27 mouse cellular contexts compared by ENCODE assay signal in genomic region chr7:125620077-125620476, GRCm38 (mm10). TPM values are rescaled to one million over a fixed set of nuclear protein-coding genes. Genes with fewer than 3 reads are reported as not detected.
DNase-seq lines count a peak whose midpoint lies in the region; ATAC-seq and TF ChIP-seq lines count a peak whose summit lies in the region.
"Had no signal": no experiment of that assay in that cellular context is flagged by ENCODE, and none has a peak within 500 bp of the region (broad histone marks: within the 10 kb centered on the region; RNA-seq: fewer than 3 reads in every experiment).

No protein-coding gene starts in this region.

- 0 out of 4 replicates have a peak, but pooled peaks cover 0 to 2% of the 10 kb centered on the region in 2 experiments for H3K27me3 ChIP-seq in MEL (ENCODE audit: control insufficient read depth in 1 of 2, insufficient read depth in 2 of 2, low read length in 2 of 2)
- H3K27me3 ChIP-seq in intestine, postnatal 0 days (replicated peaks; ENCODE audit: control insufficient read depth, insufficient read depth, low read length), result no peaks in the 10 kb centered on the region
- H3K27me3 ChIP-seq in liver, postnatal 0 days (ENCODE audit: insufficient read depth, low read length), result no peaks in the 10 kb centered on the region
- H3K27me3 ChIP-seq: CH12.LX; forebrain, embryonic 13.5 days; heart, embryonic 12.5 days; heart, embryonic 15.5 days; hindbrain, embryonic 13.5 days had no signal

- H3K9me3 ChIP-seq in MEL (replicated peaks; ENCODE audit: insufficient read depth, low read length), result no peaks in the 10 kb centered on the region
- H3K9me3 ChIP-seq in intestine, postnatal 0 days (ENCODE audit: control insufficient read depth), result no peaks in the 10 kb centered on the region
- H3K9me3 ChIP-seq in liver, postnatal 0 days (ENCODE audit: low read length), result no peaks in the 10 kb centered on the region
- H3K9me3 ChIP-seq: forebrain, embryonic 10.5 days; forebrain, embryonic 13.5 days; G1E; heart, embryonic 15.5 days; hindbrain, embryonic 10.5 days; hindbrain, embryonic 13.5 days had no signal

- no peaks in the 10 kb centered on the region for H3K36me3 ChIP-seq in MEL (ENCODE audit: control insufficient read depth in 1 of 2, insufficient read depth in 2 of 2, low read length in 2 of 2)
- H3K36me3 ChIP-seq in intestine, postnatal 0 days (ENCODE audit: control insufficient read depth, insufficient read depth), result no peaks in the 10 kb centered on the region
- no peaks in the 10 kb centered on the region for H3K36me3 ChIP-seq in liver, postnatal 0 days (replicated peaks; ENCODE audit: insufficient read depth, low read length)
- H3K36me3 ChIP-seq: forebrain, embryonic 10.5 days; G1E; heart, embryonic 12.5 days; heart, embryonic 15.5 days; hindbrain, embryonic 10.5 days; hindbrain, embryonic 13.5 days had no signal

- no peak overlapping the region for H3K9ac ChIP-seq in MEL (ENCODE audit: control insufficient read depth, low read depth, low read length, poor library complexity, severe bottlenecking)
- no peak overlapping the region for H3K9ac ChIP-seq in intestine, postnatal 0 days (ENCODE audit: low read depth, low read length)
- H3K9ac ChIP-seq in liver, postnatal 0 days (replicated peaks), result no peak overlapping the region
- H3K9ac ChIP-seq: forebrain, embryonic 13.5 days; heart, embryonic 12.5 days; heart, embryonic 15.5 days; hindbrain, embryonic 13.5 days had no signal

- DNase-seq in MEL (ENCODE audit: low read depth, low spot score), result peak; percentile 54
- DNase-seq in induced T-regulatory cell, adult 2 months (ENCODE audit: low read depth), result peak; percentile 62
- DNase-seq in left cerebral cortex, postnatal 36 days (ENCODE audit: low spot score in 2 of 2), result no peak
- no peak for DNase-seq in liver, postnatal 0 days
- DNase-seq in adrenal gland, postnatal 36 days, result no peak
- DNase-seq: adrenal gland, adult 8-10 months; adrenal gland, postnatal 25 days; cerebellum, adult 18-20 months; cerebellum, adult 9-10 months; cerebellum, postnatal 14 days; gastrocnemius, adult 2 months; gastrocnemius, postnatal 14 days; heart, adult 18-20 months; heart, postnatal 10 days; heart, postnatal 36 days had no signal

- no peak for TF ChIP-seq RAD21 in MEL (IDR thresholded peaks at IDR 0.05; ENCODE audit: low read depth, low read length)

- H3K4me2 ChIP-seq in intestine, postnatal 0 days (replicated peaks; ENCODE audit: low read depth), result no peak overlapping the region
- H3K4me2 ChIP-seq in liver, postnatal 0 days (ENCODE audit: low read depth, low read length), result no peak overlapping the region
- H3K4me2 ChIP-seq: forebrain, embryonic 13.5 days; heart, embryonic 12.5 days; heart, embryonic 15.5 days; hindbrain, embryonic 13.5 days had no signal

- H3K4me3 ChIP-seq in MEL (ENCODE audit: control insufficient read depth in 1 of 2, insufficient read depth in 1 of 2, low read depth in 2 of 2, low read length in 2 of 2), result no peak overlapping the region
- H3K4me3 ChIP-seq in intestine, postnatal 0 days (ENCODE audit: low read depth, low read length), result no peak overlapping the region
- no peak overlapping the region for H3K4me3 ChIP-seq in liver, postnatal 0 days (ENCODE audit: low read depth, low read length)
- H3K4me3 ChIP-seq: forebrain, embryonic 10.5 days; forebrain, embryonic 13.5 days; gastrocnemius, adult 2 months; heart, embryonic 12.5 days; heart, embryonic 15.5 days; hindbrain, embryonic 10.5 days; hindbrain, embryonic 13.5 days had no signal

- no peak for TF ChIP-seq EP300 in MEL (IDR thresholded peaks at IDR 0.05; ENCODE audit: low read depth in 1 of 2, low read length in 2 of 2)
- TF ChIP-seq EP300 in liver, postnatal 0 days (IDR thresholded peaks at IDR 0.05; ENCODE audit: low read depth), result no peak

- H3K79me2 ChIP-seq in MEL (ENCODE audit: control insufficient read depth, insufficient read depth, low read length, poor library complexity), result no peaks in the 10 kb centered on the region

- no peak for TF ChIP-seq CTCF in MEL (IDR thresholded peaks at IDR 0.05 in 2 of 3, conservative IDR thresholded peaks at IDR 0.05 in 1 of 3; ENCODE audit: control insufficient read depth in 1 of 3, insufficient read depth in 1 of 3, low read depth in 2 of 3, low read length in 3 of 3, poor library complexity in 1 of 3, severe bottlenecking in 1 of 3)
- TF ChIP-seq CTCF in intestine, postnatal 0 days (IDR thresholded peaks at IDR 0.05; ENCODE audit: low read depth), result no peak
- no peak for TF ChIP-seq CTCF in liver, postnatal 0 days (IDR thresholded peaks at IDR 0.05; ENCODE audit: low read depth)

- peak; percentile 69 for ATAC-seq in megakaryocyte progenitor cell, adult 5-6 weeks (replicated peaks; ENCODE audit: poor library complexity)
- no peak for ATAC-seq in intestine, postnatal 0 days
- ATAC-seq in liver, postnatal 0 days, result no peak
- ATAC-seq: forebrain, embryonic 13.5 days; forebrain, embryonic 16.5 days; hindbrain, embryonic 16.5 days had no signal

- no peak overlapping the region for H3K27ac ChIP-seq in MEL (ENCODE audit: control insufficient read depth, low read depth, low read length)
- no peak overlapping the region for H3K27ac ChIP-seq in intestine, postnatal 0 days (ENCODE audit: low read depth, low read length)
- no peak overlapping the region for H3K27ac ChIP-seq in liver, postnatal 0 days (ENCODE audit: low read depth)
- H3K27ac ChIP-seq: forebrain, embryonic 10.5 days; forebrain, embryonic 13.5 days; gastrocnemius, adult 2 months; heart, embryonic 15.5 days; hindbrain, embryonic 10.5 days; hindbrain, embryonic 13.5 days had no signal

- intact Hi-C loops in left cerebral cortex, postnatal 36 days (cut with DNase I), result no loop called here

- 0 out of 4 replicates have a peak, but pooled peaks cover 0 to 8% of the 10 kb centered on the region in 2 experiments for H3K4me1 ChIP-seq in MEL (ENCODE audit: control insufficient read depth in 1 of 2, insufficient read depth in 2 of 2, low read length in 2 of 2)
- no peaks in the 10 kb centered on the region for H3K4me1 ChIP-seq in intestine, postnatal 0 days (replicated peaks; ENCODE audit: control insufficient read depth, insufficient read depth, low read length)
- 0 out of 2 replicates have a peak, but pooled peaks cover 5% of the 10 kb centered on the region for H3K4me1 ChIP-seq in liver, postnatal 0 days (ENCODE audit: insufficient read depth)
- H3K4me1 ChIP-seq: forebrain, embryonic 10.5 days; forebrain, embryonic 13.5 days; hindbrain, embryonic 13.5 days had no signal

- WGBS in intestine, postnatal 0 days, result 63% methylated on average over 4 of the region's 4 CpGs
- 57% methylated on average over 4 of the region's 4 CpGs for WGBS in liver, postnatal 0 days (ENCODE audit: insufficient replicate concordance)

- TF ChIP-seq POLR2A in MEL (IDR thresholded peaks at IDR 0.05; ENCODE audit: control insufficient read depth in 1 of 2, insufficient read depth in 1 of 2, low read depth in 1 of 2, low read length in 2 of 2, poor library complexity in 1 of 2), result no peak

TF ChIP-seq in MEL, 35 proteins besides CTCF, POLR2A, EP300 and RAD21:
- no peak for TF ChIP-seq POLR2AphosphoS2 (IDR thresholded peaks at IDR 0.05; ENCODE audit: low read length)
- no peak for TF ChIP-seq JUND (IDR thresholded peaks at IDR 0.05; ENCODE audit: low read depth, low read length)
- no peak for TF ChIP-seq ZC3H11A (IDR thresholded peaks at IDR 0.05; ENCODE audit: low read depth, low read length)
- peak; percentile 68 for TF ChIP-seq ZNF384 (IDR thresholded peaks at IDR 0.05; ENCODE audit: low read depth, low read length)
TF ChIP-seq in MEL: peak in this region for 1.

RNA-seq across cellular contexts. Expression of gene Il21r, which starts 16.8 kb away (rescaled TPM):
- total RNA-seq in MEL (2012; rRNA removed), result not detected in 2 replicates
- under 1 TPM in 1 of 2 experiments, not detected in 1; 0.06 TPM for polyA plus RNA-seq in MEL (2012; ENCODE audit: insufficient read depth in 1 of 2, insufficient read length in 2 of 2, low read depth in 1 of 2, low replicate concordance in 2 of 2, missing spikeins in 1 of 2)
- total RNA-seq in megakaryocyte progenitor cell, adult 5-6 weeks (2015), result 2.7 and 4.3 TPM in 2 replicates
- 3.6 and 7.2 TPM in 2 replicates for total RNA-seq in megakaryocyte progenitor cell, adult 5-6 weeks (2017)
- 1 to 10 TPM; 1.5 to 1.6 TPM for total RNA-seq in left cerebral cortex, postnatal 36 days (2021)
- 0.08 and 0.09 TPM in 2 replicates for polyA plus RNA-seq in intestine, postnatal 0 days (2015; fragmentation: Nextera tagmentation; extraction: Ambion mirVana)
- polyA plus RNA-seq in liver, postnatal 0 days (2015; fragmentation: Nextera tagmentation; extraction: Ambion mirVana), result 0.70 TPM in 2 replicates
- total RNA-seq in adrenal gland, postnatal 36 days (2021), result under 1 TPM; 0.43 to 0.56 TPM
- total RNA-seq: gastrocnemius, adult 2 months had no signal

Comparison
In these comparisons a context has a peak if more than half of its experiments do, and no peak if none do; other contexts are left out.
1. DNase-seq: peak in MEL (single experiment) and induced T-regulatory cell, adult 2 months (single experiment); none in left cerebral cortex, postnatal 36 days (0 of 2), liver, postnatal 0 days (single experiment) and adrenal gland, postnatal 36 days (0 of 2).